Mouse (Mus musculus) adrenal gland, adult 18-20 months (tissue): ENCODE data around the gene S100a6. TPM values are rescaled to one million over a fixed set of nuclear protein-coding genes. Genes with fewer than 3 reads are reported as not detected.

Experiments
- DNase-seq, 2 experiments: peaks; one replicate each; pipeline ENCODE4 v3.0.0; 2021 to 2022; ENCODE audit warnings: low spot score in 2 of 2
- long read RNA-seq, 2 experiments: library from polyadenylated mRNA; stranded (forward); transcript quantifications; one replicate each; pipeline ENCODE4 v2.0.0; 2021
- total RNA-seq, 2 experiments: library from RNA; stranded (reverse); gene quantifications; 1 replicate in 1 of 2; 2 replicates in 1 of 2; pipeline ENCODE4 v1.2.3; 2021

Gene S100a6
- 100 to 1,000 TPM in 1 of 2 experiments, 10 to 100 TPM in 1; 40.3 to 108 TPM for total RNA-seq
- long read RNA-seq, experiment 1, transcript S100a6-201 (3 exons, 731 nt), result major isoform, 5 of 5 reads
- long read RNA-seq, experiment 1, partial matches to known transcripts, result 0 of 5 reads
- long read RNA-seq, experiment 1, other reads (novel, unspliced or antisense), result 0 of 5 reads
- long read RNA-seq, experiment 2, transcript S100a6-201 (3 exons, 731 nt), result major isoform, 14 of 15 reads
- long read RNA-seq, experiment 2, partial matches to known transcripts, result 0 of 15 reads
- long read RNA-seq, experiment 2, other reads (novel, unspliced or antisense), result 1 of 15 reads

GRCm38 (mm10) chr3:90612728-90613291, at the start of gene S100a6:
S100a6 (plus strand) TSS chr3:90612882.
- peak in 1 of 2 experiments; percentile 52 for DNase-seq

GRCm38 (mm10) chr3:90574691-90575090, 38.0 kb upstream of the S100a6 start:
- DNase-seq, result no peak

GRCm38 (mm10) chr3:90575320-90575719, 37.4 kb upstream of the S100a6 start:
- DNase-seq, result no peak

- DNase-seq, result no peak
These were observed 36.2 kb upstream of the S100a6 start for GRCm38 (mm10) chr3:90576351-90577001.

- DNase-seq, result no peak
These were observed 33.2 kb upstream of the S100a6 start for GRCm38 (mm10) chr3:90579433-90579832.

- no peak for DNase-seq
These were observed 31.5 kb upstream of the S100a6 start for GRCm38 (mm10) chr3:90581141-90581540.

GRCm38 (mm10) chr3:90582156-90582555, 30.5 kb upstream of the S100a6 start:
- no peak for DNase-seq

GRCm38 (mm10) chr3:90582556-90582955, 30.1 kb upstream of the S100a6 start:
- DNase-seq, result no peak

- no peak for DNase-seq
These were observed 28.8 kb upstream of the S100a6 start for GRCm38 (mm10) chr3:90583893-90584292.

GRCm38 (mm10) chr3:90585595-90585994, 27.1 kb upstream of the S100a6 start:
- peak; percentile 47 to 60 for DNase-seq

- no peak for DNase-seq
These were observed 26.6 kb upstream of the S100a6 start for GRCm38 (mm10) chr3:90586016-90586643.

GRCm38 (mm10) chr3:90586906-90587305, 25.8 kb upstream of the S100a6 start:
- peak; percentile 68 to 70 for DNase-seq

- no peak for DNase-seq
These were observed 25.2 kb upstream of the S100a6 start for GRCm38 (mm10) chr3:90587361-90588101.

GRCm38 (mm10) chr3:90589390-90589789, 23.3 kb upstream of the S100a6 start:
- DNase-seq, result no peak

GRCm38 (mm10) chr3:90589947-90590346, 22.7 kb upstream of the S100a6 start, which contains the start of gene S100a2:
S100a2 (plus strand) TSS chr3:90590247.
- DNase-seq, result no peak

- DNase-seq, result no peak
These were observed 18.2 kb upstream of the S100a6 start for GRCm38 (mm10) chr3:90594466-90594865.

GRCm38 (mm10) chr3:90595556-90595955, 17.1 kb upstream of the S100a6 start:
- no peak for DNase-seq

GRCm38 (mm10) chr3:90596810-90597209, 15.9 kb upstream of the S100a6 start:
- no peak for DNase-seq

GRCm38 (mm10) chr3:90597736-90598135, 14.9 kb upstream of the S100a6 start:
- no peak for DNase-seq

- DNase-seq, result no peak
These were observed 14.5 kb upstream of the S100a6 start for GRCm38 (mm10) chr3:90598212-90598611.

- DNase-seq, result no peak
These were observed 13.3 kb upstream of the S100a6 start for GRCm38 (mm10) chr3:90599401-90599800.
